Mouse (Mus musculus): ENCODE measurements around the gene Lsp1. TPM values are rescaled to one million over a fixed set of nuclear protein-coding genes. Genes with fewer than 3 reads are reported as not detected.

The Lsp1 gene
- polyA plus RNA-seq, 1 experiment from 2014 or later, result 3.7 TPM

- Histone ChIP-seq H3K4me1 (peaks cover 7% of the 10 kb centered on the region), H3K36me3 (replicated peaks) (no peaks in the 10 kb centered on the region), H3K4me3 (no peak within 1 kb of the TSS), H3K27ac (no peak within 1 kb of the TSS), H3K4me2 (no peak within 1 kb of the TSS), H3K27me3 (replicated peaks) (no peaks in the 10 kb centered on the region), H3K9me3 (no peaks in the 10 kb centered on the region), H3K9ac (no peak within 1 kb of the TSS)
- 88% methylated on average over 10 of the region's 10 CpGs for WGBS
- no peak for ATAC-seq (replicated peaks)
Measured at GRCm38 (mm10) chr7:142434137-142434865, 26.3 kb upstream of the Lsp1 start, which contains the start of gene Syt8. Syt8 (plus strand) TSS chr7:142434850.

- H3K27me3 ChIP-seq (replicated peaks), result no peaks in the 10 kb centered on the region
- no peak overlapping the region for H3K4me2 ChIP-seq
- no peak overlapping the region for H3K4me3 ChIP-seq
- WGBS, result 32% methylated on average over 4 of the region's 4 CpGs
- ATAC-seq (replicated peaks), result no peak
- no peaks in the 10 kb centered on the region for H3K9me3 ChIP-seq
- H3K27ac ChIP-seq, result no peak overlapping the region
- H3K36me3 ChIP-seq (replicated peaks), result no peaks in the 10 kb centered on the region
- H3K9ac ChIP-seq, result no peak overlapping the region
- H3K4me1 ChIP-seq, result peaks cover under 1% of the 10 kb centered on the region
Measured at GRCm38 (mm10) chr7:142435524-142435923, 25.1 kb upstream of the Lsp1 start.

GRCm38 (mm10) chr7:142437324-142437723 lies 23.3 kb upstream of the Lsp1 start:
- Histone ChIP-seq H3K27ac (no peak overlapping the region), H3K4me2 (no peak overlapping the region), H3K9ac (no peak overlapping the region), H3K36me3 (replicated peaks) (no peaks in the 10 kb centered on the region), H3K4me3 (no peak overlapping the region), H3K9me3 (no peaks in the 10 kb centered on the region), H3K4me1 (no peaks in the 10 kb centered on the region), H3K27me3 (replicated peaks) (no peaks in the 10 kb centered on the region)
- WGBS, result 82% methylated on average over 5 of the region's 5 CpGs
- no peak for ATAC-seq (replicated peaks)

GRCm38 (mm10) chr7:142439966-142440365 lies 20.6 kb upstream of the Lsp1 start:
- no peak overlapping the region for H3K27ac ChIP-seq
- 84% methylated on average over 14 of the region's 14 CpGs for WGBS
- no peaks in the 10 kb centered on the region for H3K4me1 ChIP-seq
- H3K9me3 ChIP-seq, result no peaks in the 10 kb centered on the region
- H3K4me3 ChIP-seq, result no peak overlapping the region
- no peak for ATAC-seq (replicated peaks)
- H3K36me3 ChIP-seq (replicated peaks), result no peaks in the 10 kb centered on the region
- no peak overlapping the region for H3K9ac ChIP-seq
- no peak overlapping the region for H3K4me2 ChIP-seq
- no peaks in the 10 kb centered on the region for H3K27me3 ChIP-seq (replicated peaks)

GRCm38 (mm10) chr7:142440657-142441114 lies 19.9 kb upstream of the Lsp1 start:
- H3K27me3 ChIP-seq (replicated peaks), result no peaks in the 10 kb centered on the region
- H3K9me3 ChIP-seq, result no peaks in the 10 kb centered on the region
- no peak overlapping the region for H3K4me3 ChIP-seq
- H3K36me3 ChIP-seq (replicated peaks), result no peaks in the 10 kb centered on the region
- no peak overlapping the region for H3K9ac ChIP-seq
- no peaks in the 10 kb centered on the region for H3K4me1 ChIP-seq
- WGBS, result 61% methylated on average over 5 of the region's 5 CpGs
- H3K27ac ChIP-seq, result no peak overlapping the region
- H3K4me2 ChIP-seq, result no peak overlapping the region
- ATAC-seq (replicated peaks), result peak; percentile 69; the same call in 1 of the 2 replicates

- Histone ChIP-seq H3K4me2 (no peak within 1 kb of the TSS), H3K27ac (no peak within 1 kb of the TSS), H3K27me3 (replicated peaks) (no peaks in the 10 kb centered on the region), H3K9me3 (no peaks in the 10 kb centered on the region), H3K4me1 (no peaks in the 10 kb centered on the region), H3K9ac (no peak within 1 kb of the TSS), H3K36me3 (replicated peaks) (no peaks in the 10 kb centered on the region), H3K4me3 (no peak within 1 kb of the TSS)
- no peak for ATAC-seq (replicated peaks)
- WGBS, result 86% methylated on average over 9 of the region's 9 CpGs
Measured at GRCm38 (mm10) chr7:142441585-142441984, 19.0 kb upstream of the Lsp1 start, which contains the start of gene Tnni2. Tnni2 (plus strand) TSS chr7:142441808.

GRCm38 (mm10) chr7:142442081-142442907 lies 18.3 kb upstream of the Lsp1 start:
- 87% methylated on average over 9 of the region's 9 CpGs for WGBS
- H3K36me3 ChIP-seq (replicated peaks), result no peaks in the 10 kb centered on the region
- H3K9ac ChIP-seq, result no peak overlapping the region
- no peak overlapping the region for H3K27ac ChIP-seq
- H3K4me2 ChIP-seq, result no peak overlapping the region
- H3K4me3 ChIP-seq, result no peak overlapping the region
- no peaks in the 10 kb centered on the region for H3K4me1 ChIP-seq
- no peaks in the 10 kb centered on the region for H3K9me3 ChIP-seq
- ATAC-seq (replicated peaks), result no peak
- H3K27me3 ChIP-seq (replicated peaks), result no peaks in the 10 kb centered on the region

- Histone ChIP-seq H3K27me3 (replicated peaks) (no peaks in the 10 kb centered on the region), H3K9me3 (no peaks in the 10 kb centered on the region), H3K4me3 (no peak overlapping the region), H3K4me1 (no peaks in the 10 kb centered on the region), H3K36me3 (replicated peaks) (no peaks in the 10 kb centered on the region), H3K27ac (no peak overlapping the region), H3K9ac (no peak overlapping the region), H3K4me2 (no peak overlapping the region)
- no peak for ATAC-seq (replicated peaks)
- 91% methylated on average over 7 of the region's 7 CpGs for WGBS
Measured at GRCm38 (mm10) chr7:142442908-142443420, 17.6 kb upstream of the Lsp1 start.

- Histone ChIP-seq H3K27me3 (replicated peaks) (no peaks in the 10 kb centered on the region), H3K9ac (no peak overlapping the region), H3K9me3 (no peaks in the 10 kb centered on the region), H3K4me2 (no peak overlapping the region), H3K4me1 (no peaks in the 10 kb centered on the region), H3K4me3 (no peak overlapping the region), H3K27ac (no peak overlapping the region), H3K36me3 (replicated peaks) (no peaks in the 10 kb centered on the region)
- WGBS, result 92% methylated on average over 5 of the region's 5 CpGs
- no peak for ATAC-seq (replicated peaks)
Measured at GRCm38 (mm10) chr7:142443474-142443873, 17.1 kb upstream of the Lsp1 start.

GRCm38 (mm10) chr7:142444171-142444570 lies 16.4 kb upstream of the Lsp1 start:
- H3K36me3 ChIP-seq (replicated peaks), result no peaks in the 10 kb centered on the region
- no peaks in the 10 kb centered on the region for H3K9me3 ChIP-seq
- H3K9ac ChIP-seq, result no peak overlapping the region
- no peak overlapping the region for H3K4me3 ChIP-seq
- no peaks in the 10 kb centered on the region for H3K27me3 ChIP-seq (replicated peaks)
- H3K27ac ChIP-seq, result no peak overlapping the region
- H3K4me1 ChIP-seq, result no peaks in the 10 kb centered on the region
- ATAC-seq (replicated peaks), result no peak
- WGBS, result 95% methylated on average over 6 of the region's 6 CpGs
- no peak overlapping the region for H3K4me2 ChIP-seq

- WGBS, result 87% methylated on average over 6 of the region's 6 CpGs
- Histone ChIP-seq H3K27me3 (replicated peaks) (no peaks in the 10 kb centered on the region), H3K4me3 (no peak overlapping the region), H3K4me2 (no peak overlapping the region), H3K36me3 (replicated peaks) (no peaks in the 10 kb centered on the region), H3K9me3 (no peaks in the 10 kb centered on the region), H3K27ac (no peak overlapping the region), H3K4me1 (no peaks in the 10 kb centered on the region), H3K9ac (no peak overlapping the region)
- no peak for ATAC-seq (replicated peaks)
Measured at GRCm38 (mm10) chr7:142445324-142445723, 15.3 kb upstream of the Lsp1 start.

- H3K4me3 ChIP-seq, result no peak overlapping the region
- no peaks in the 10 kb centered on the region for H3K9me3 ChIP-seq
- 91% methylated on average over 4 of the region's 4 CpGs for WGBS
- ATAC-seq (replicated peaks), result no peak
- no peak overlapping the region for H3K4me2 ChIP-seq
- no peaks in the 10 kb centered on the region for H3K4me1 ChIP-seq
- no peak overlapping the region for H3K27ac ChIP-seq
- H3K27me3 ChIP-seq (replicated peaks), result no peaks in the 10 kb centered on the region
- no peaks in the 10 kb centered on the region for H3K36me3 ChIP-seq (replicated peaks)
- H3K9ac ChIP-seq, result no peak overlapping the region
Measured at GRCm38 (mm10) chr7:142446264-142446663, 14.3 kb upstream of the Lsp1 start.
